Mouse (Mus musculus) urinary bladder, postnatal 36 days (tissue): ENCODE results near the gene Dad1.
"Not testable (repeated sequence)": the region's sequence is repeated elsewhere in the genome, so short reads cannot be mapped to it uniquely, and the experiment has no call there.

Source experiments
- DNase-seq, 2 experiments: peaks; one replicate each; pipeline ENCODE4 v3.0.0; 2022; ENCODE audit warnings: low spot score in 2 of 2, mixed read lengths in 1 of 2

Gene Dad1

GRCm38 (mm10) chr14:54246232-54246631 is 7.7 kb downstream of the Dad1 start:
- no peak for DNase-seq

DNA sequence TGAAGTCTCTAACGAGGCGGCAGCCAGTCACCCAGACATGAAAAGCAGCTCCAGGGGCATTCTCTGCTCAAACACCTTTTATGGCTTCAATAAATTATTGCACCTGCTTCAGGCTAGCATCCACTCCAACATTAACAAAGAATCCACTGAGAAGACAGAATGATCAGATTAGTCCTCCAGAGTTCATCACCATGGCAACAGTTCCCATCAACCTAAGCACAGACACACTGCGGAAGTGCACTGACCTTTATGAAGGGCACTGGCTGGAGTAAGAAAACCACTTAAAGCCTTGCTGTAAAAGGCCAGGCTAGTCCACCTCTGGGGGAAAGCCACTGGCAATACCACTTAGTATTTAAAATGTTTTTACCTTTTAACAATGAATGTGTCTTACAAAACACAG is 9.7 kb downstream of the Dad1 start:
- no peak for DNase-seq

- no peak for DNase-seq
These were observed 13.4 kb downstream of the Dad1 start for GRCm38 (mm10) chr14:54240542-54240941.

GRCm38 (mm10) chr14:54239002-54239736 is 14.7 kb downstream of the Dad1 start:
- DNase-seq: peak; percentile 82 to 84

DNA sequence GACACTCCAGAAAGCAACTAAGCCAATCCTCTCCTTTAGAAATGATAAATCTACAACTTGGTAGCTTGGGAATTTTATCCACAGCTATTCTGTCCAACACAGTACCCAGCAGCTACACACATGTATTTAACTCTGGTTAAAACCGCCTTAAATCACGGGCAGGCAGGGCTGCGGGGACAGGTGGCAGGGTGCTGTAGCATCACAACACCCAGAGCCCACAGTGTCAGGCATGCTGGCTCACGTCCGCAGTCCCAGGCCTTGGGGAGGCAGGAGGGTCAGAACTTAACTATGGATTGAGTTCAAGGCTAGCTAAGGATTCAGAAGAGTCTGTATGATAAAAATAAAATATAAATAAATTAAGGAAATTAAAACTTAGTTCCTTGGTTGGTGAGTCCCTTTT is 17.0 kb downstream of the Dad1 start:
- no peak for DNase-seq

DNA sequence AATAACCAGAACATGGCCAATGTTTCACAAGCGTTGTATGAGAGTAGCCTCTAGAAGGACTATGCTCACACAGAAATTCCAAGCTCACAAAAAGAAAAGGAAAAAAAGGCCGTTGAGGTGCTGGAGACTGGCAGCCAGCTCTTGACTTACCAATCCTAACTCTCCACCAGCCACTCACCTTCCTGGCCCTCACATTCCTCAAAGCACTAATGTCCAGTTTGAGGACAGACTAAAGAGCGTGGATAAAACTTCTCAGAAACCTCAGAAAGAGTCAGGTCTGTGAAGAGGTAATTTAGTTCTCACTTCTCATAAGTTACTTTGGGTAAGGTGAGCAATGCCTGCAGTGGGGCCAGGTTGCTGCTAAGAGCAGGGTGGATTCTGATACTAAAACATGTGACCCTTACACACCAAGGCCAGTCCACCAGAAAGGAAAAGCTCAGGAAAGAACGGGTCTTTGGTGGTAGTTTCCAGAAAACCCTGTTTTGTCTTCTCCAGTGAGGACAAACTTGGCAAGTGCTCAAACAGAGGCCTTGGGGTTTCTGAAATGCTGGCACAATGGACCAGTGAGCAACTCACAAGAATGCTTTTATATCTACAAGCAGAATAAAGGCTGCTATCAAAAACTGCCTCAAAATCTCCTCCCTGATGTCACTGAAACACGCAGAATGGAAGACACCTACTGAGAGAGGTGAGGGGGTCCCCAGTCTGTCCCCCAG is 17.9 kb downstream of the Dad1 start:
- no peak for DNase-seq

DNA sequence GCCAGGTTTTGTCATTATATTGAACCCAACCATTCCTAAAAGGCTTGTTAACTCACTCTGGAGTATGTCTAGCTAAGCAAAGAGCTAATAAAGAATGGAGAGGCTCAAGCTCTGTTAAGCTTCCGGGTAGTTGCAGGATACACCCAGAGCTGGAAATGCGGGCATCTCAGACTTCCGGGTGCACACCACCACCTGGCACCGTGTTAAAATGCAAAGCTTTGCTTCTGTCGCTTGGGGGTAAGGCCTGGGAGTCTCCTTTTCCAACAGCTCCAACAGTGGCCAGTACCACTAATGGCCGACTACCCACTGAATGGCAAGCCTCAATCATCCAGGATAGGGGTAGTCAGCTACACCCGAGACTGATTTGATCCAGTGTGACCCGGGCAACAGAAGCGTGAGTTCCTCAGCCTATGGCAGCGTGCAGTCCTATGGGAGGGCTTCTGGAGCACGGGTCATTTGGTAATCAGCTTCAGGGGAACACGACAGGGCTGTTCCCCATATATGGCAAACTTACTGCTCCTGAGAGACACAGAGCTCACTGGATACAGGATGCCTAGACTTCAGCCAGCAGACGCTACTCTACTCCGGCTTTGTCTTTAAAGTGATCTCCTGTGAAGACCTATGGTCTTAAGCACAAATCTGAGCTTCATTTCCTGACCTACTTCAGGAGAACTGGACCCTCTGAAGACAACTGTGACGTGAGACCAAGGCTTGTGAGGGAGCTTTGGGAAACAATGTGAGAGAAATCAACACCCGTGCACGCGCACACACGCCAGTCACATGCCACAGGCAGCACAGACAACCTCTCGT is 19.5 kb downstream of the Dad1 start:
- DNase-seq: no peak

DNA sequence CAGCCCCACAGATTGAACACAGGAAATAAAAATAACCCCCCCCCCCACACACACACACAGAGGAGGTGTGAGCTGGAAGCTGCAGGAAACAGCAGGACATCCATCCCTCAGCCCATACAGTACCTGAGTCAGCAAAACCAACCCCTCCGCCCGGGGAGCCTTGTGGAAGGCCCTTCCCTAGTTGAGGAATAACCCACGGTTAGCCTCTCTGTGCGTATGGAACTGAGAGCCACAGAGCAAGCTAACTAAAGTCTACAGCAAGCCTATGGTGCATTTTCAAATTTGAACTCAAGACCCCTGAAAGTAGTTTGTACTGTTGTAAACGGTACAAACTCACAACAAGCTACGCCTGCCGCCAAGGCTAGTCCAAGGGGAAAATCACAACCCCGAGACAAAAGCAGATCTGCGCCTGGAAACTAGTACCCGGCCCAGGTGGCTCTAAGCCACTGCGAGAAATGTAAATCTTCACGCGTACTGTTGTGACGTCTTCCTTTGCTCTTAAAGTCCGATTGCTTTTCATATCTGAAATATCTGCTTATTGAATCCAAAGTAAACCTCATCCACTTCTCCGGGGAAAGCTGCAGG is 20.3 kb downstream of the Dad1 start:
- DNase-seq: no peak

DNA sequence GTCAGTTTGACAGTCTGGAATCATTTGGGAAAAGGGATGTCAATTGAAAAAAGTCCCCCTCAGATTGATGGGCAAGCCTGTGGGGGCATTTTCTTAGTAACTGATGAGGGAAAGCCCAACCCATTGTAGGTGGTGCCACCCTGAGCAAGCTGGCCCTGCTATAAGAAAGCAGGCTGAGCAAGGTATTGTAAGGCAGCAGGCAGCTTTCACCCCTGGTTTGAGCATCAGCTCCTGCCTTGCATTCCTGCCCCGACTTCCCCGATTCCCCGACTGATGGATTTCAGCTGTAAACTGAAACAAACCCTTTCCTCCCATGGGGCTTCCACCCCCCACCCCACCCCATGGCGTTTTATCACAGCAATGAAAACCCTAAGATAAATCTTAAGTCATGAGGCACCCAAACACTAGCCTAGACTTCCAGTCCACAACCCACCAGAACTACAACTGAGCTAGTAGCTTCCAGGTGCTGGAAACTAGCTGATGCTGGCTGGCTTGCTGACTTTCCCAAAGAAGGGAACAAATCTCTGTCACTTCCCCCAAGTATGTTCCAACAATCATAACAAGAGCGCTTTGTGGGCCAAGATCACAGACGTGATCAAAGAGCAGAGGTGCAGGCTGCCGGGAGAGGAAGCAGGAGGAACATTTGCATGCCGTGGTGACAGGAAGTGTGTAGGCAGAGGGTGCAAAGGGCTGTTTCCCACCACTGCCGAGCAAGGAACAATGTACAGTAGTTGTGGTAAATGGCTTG is 20.9 kb downstream of the Dad1 start:
- no peak for DNase-seq

DNA sequence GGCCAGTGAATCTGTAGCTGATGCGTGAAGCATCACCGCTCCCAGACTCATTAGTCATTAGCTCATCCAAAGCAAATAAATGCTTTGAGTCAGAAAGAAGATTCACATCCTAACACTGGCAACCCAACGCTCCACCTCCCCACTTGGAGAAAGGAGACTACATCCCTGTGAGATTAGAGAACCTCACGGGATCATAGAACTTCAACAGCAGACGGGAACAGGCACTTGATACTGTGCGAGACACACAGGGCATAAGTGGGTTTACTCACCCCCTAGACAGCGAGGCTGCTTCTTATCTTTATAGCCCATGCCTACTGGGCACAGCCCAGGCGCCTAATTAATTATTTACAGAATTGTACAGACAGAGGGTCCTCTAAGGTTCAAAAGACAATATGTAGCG is 21.8 kb downstream of the Dad1 start:
- DNase-seq: no peak

DNA sequence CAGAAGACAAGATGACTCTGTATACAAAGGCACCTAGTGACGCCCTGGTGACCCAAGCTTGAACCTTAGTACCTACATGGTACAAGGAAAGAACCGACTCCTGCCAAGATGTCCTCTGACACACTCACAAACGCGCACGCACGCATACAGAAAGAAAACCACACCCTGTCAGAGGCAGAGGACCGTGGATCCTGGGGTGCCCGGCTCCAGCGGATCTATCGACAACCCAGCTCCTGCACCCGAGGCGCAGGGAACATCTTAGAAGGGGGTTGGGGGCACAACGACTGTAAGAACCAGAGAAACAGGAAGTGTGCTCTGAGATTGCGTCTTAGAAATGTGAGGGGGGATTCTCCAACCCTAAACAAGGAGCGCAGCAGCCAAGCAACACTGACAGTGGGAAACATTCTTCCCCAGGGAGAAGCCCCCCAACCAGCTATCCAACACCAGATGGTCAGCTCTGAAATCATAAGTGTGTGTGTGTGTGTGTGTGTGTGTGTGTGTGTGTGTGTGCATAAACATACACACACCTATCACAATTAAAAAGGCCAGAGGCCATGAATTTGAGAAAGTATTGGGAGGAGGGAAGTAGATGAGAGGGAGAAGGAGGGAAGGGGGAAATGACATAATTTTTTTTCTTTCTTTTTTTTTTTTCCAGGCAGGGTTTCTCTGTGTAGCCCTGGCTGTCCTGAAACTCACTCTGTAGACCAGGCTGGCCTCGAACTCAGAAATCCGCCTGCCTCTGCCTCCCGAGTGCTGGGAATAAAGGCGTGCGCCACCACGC is 22.5 kb downstream of the Dad1 start:
- DNase-seq: no peak

- no peak for DNase-seq
These were observed 23.2 kb downstream of the Dad1 start for GRCm38 (mm10) chr14:54230638-54231150.

DNA sequence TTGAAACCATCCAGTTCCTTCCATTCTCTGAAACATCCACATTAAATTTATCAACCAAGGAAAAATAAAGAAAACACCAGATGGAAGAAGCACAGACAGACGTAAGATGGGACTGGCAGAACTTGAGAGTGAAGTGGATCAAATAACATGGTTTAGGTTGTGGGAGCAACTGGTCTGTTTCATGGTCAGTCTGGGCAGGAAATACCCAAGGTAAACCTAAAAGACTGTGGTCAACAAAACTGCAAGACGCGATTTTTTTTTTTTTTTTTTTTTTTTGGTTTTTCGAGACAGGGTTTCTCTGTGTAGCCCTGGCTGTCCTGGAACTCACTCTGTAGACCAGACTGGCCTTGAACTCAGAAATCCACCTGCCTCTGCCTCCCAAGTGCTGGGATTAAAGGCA is 24.1 kb downstream of the Dad1 start:
- not testable (repeated sequence) for DNase-seq

- DNase-seq: no peak
These were observed 24.8 kb downstream of the Dad1 start for GRCm38 (mm10) chr14:54228933-54229713.

DNA sequence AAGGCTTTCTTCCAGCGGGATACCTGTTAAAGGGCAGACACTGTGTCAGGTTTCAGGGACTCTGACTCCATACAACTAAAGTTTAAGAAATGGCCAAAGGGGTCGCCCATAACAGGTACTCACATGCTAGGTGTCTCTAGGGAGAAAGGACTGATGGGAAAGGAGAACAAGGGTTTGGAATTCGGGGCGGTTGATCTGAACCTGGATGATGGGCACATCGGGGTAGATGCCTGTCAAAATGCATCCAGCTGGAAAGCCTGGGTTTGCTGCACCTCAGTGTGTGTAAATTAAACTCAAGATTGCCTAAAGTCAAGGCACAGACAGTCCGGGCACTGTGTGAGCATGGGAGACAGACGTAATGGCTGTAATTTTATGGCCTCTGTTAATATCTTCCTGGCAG is 25.4 kb downstream of the Dad1 start:
- no peak for DNase-seq

DNA sequence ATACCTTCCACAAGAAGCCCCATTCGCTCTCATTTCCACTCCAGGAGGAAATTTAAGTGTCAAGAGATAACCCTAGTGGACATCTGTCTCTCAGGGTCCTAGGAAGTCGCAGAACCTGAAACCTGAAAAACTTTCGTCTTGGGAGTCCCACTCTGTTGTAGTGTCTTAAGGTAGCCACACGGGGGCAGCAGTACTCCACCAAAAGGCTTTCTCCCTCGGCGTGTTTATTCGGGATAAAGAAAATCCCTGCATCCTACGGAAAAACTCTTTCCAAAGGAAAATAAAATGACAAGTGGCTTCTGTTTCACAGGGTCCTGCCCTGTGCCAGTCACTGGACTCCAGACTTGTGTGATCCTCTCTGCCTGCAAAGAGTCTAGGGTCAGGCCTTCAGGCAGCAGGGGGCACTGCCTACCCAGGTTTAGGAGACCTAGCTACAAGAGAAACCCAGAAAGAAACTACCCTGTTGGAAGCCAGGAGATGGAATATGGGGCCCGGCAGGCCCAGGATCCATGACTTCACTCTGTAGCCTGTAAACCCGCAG is 25.9 kb downstream of the Dad1 start:
- peak; percentile 57 to 61 for DNase-seq

- DNase-seq: peak; percentile 71 to 72
These were observed 26.7 kb downstream of the Dad1 start for GRCm38 (mm10) chr14:54226911-54227811.

DNA sequence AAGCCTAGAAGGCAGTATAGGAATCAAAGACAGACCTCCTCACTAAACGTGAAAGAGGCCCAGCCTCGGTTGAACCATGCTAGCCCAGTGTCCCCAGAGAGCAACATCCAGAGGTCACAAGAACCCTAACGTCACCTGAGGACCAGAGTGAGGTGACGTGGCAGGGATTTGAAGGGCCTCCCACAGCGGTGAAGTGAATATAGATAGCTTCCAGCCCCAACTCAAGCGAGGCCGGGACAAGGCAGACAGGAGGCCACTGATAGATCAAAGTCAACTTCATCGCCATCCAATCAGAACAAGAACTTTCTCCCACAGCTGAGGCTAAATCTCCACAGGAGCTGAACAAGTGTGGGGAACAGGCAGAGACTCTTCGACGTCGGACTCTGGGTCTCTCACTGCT is 28.2 kb downstream of the Dad1 start:
- no peak for DNase-seq
